Mouse (Mus musculus): ENCODE data around the gene Pcdh10. TPM values are rescaled to one million over a fixed set of nuclear protein-coding genes. Genes with fewer than 3 reads are reported as not detected.

Pcdh10 gene
- polyA plus RNA-seq, 1 experiment from 2014 or later: 23.8 TPM

- peak overlapping the region; percentile 80 for H3K27ac ChIP-seq
- peak overlapping the region; percentile 85 for H3K9ac ChIP-seq
- DNase-seq (ENCODE audit: low spot score) (peak; percentile 62), ATAC-seq (ENCODE audit: low FRiP score) (peak; percentile 9; the same call in 1 of the 2 replicates)
- H3K4me1 ChIP-seq (replicated peaks; ENCODE audit: control insufficient read depth, insufficient read depth, low read length): peaks cover 19% of the 10 kb centered on the region
- WGBS: under 1% methylated on average over 82 of the region's 82 CpGs
- H3K27me3 ChIP-seq (ENCODE audit: control insufficient read depth, insufficient read depth, low read length): no peaks in the 10 kb centered on the region
- 0 out of 2 replicates have a peak, but pooled peaks cover 3% of the 10 kb centered on the region for H3K36me3 ChIP-seq (replicated peaks; ENCODE audit: control insufficient read depth, insufficient read depth)
- no peaks in the 10 kb centered on the region for H3K9me3 ChIP-seq (ENCODE audit: control insufficient read depth, low read length)
- H3K4me3 ChIP-seq (replicated peaks; ENCODE audit: low read length): peak overlapping the region; percentile 85
- peak overlapping the region; percentile 94 for H3K4me2 ChIP-seq (replicated peaks)
Observed at GRCm38 (mm10) chr3:45380811-45381761, 2.9 kb downstream of the Pcdh10 start.

DNA sequence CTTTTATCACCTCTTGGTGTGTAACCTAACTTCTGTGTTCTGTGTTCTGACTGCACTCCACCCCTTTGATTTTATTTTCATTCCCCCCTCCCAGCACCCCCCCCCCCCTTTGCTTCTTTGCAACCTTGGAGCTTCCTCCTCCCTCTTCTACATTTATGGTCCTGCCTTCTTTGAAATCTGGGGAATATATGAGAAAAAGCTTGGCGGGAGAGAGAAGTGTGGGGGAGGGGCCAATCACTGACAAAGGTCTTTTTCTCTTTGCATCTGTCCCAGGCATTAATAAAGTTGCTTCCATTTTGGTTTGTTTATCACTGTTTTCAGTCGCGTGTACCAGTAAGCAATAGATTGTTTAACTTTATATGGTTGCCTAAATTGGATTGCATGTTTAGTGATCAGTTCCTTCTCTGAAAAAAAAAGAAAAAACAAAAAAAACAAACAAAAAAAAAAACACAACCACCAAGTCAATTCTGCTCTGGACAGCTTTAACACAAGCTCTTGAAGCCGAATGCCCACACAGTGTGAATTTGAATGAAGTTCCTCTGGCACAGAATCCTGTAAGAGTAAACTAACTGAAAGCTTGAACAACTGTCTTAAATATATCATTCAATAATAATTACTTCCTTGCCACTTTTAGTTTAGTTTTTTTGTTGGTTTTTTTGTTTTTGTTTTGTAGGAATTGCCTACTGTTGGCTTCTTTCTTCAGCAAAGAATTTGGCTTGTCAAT, 4.0 kb downstream of the Pcdh10 start:
- Histone ChIP-seq H3K4me3 (replicated peaks; ENCODE audit: low read length) (peak overlapping the region; percentile 85), H3K9me3 (ENCODE audit: control insufficient read depth, low read length) (no peaks in the 10 kb centered on the region), H3K4me2 (replicated peaks) (peak overlapping the region; percentile 94), H3K27ac (peak overlapping the region; percentile 80; the same call in 1 of the 2 replicates), H3K9ac (peak overlapping the region; percentile 85), H3K27me3 (ENCODE audit: control insufficient read depth, insufficient read depth, low read length) (no peaks in the 10 kb centered on the region), H3K36me3 (replicated peaks; ENCODE audit: control insufficient read depth, insufficient read depth) (peaks cover 6% of the 10 kb centered on the region; the same call in 1 of the 2 replicates), H3K4me1 (replicated peaks; ENCODE audit: control insufficient read depth, insufficient read depth, low read length) (peaks cover 23% of the 10 kb centered on the region)
- DNase-seq (ENCODE audit: low spot score) (no peak), ATAC-seq (ENCODE audit: low FRiP score) (no peak)
- WGBS: 18% methylated on average over 4 of the region's 4 CpGs

GRCm38 (mm10) chr3:45383831-45384230, 5.6 kb downstream of the Pcdh10 start:
- Histone ChIP-seq H3K4me3 (replicated peaks; ENCODE audit: low read length) (peak overlapping the region; percentile 85), H3K36me3 (replicated peaks; ENCODE audit: control insufficient read depth, insufficient read depth) (peaks cover 10% of the 10 kb centered on the region; the same call in 1 of the 2 replicates), H3K9ac (no peak overlapping the region), H3K4me1 (replicated peaks; ENCODE audit: control insufficient read depth, insufficient read depth, low read length) (peaks cover 23% of the 10 kb centered on the region), H3K27me3 (ENCODE audit: control insufficient read depth, insufficient read depth, low read length) (no peaks in the 10 kb centered on the region), H3K4me2 (replicated peaks) (peak overlapping the region; percentile 94), H3K27ac (no peak overlapping the region), H3K9me3 (ENCODE audit: control insufficient read depth, low read length) (no peaks in the 10 kb centered on the region)
- DNase-seq (ENCODE audit: low spot score) (no peak), ATAC-seq (ENCODE audit: low FRiP score) (no peak)
- 36% methylated on average over 2 of the region's 2 CpGs for WGBS

DNA sequence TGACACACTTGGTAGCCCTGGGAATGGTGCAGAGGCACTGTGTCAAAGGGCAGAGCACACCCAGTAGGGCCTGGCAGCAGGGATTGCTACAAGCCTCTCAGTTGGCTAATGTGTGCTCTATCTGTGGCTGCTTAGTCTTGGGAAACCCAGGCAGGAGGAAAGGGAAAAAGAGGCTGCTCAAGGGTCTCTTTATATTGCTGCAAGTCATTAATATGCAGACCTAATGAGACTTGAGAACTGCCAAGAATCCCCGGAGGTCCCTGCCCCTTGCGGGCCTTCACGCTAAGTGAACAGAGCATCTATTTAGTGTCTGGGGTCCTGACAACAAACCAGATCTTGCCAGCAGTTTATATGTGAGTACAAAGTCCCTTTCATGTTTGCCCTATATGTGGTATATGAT, 6.8 kb downstream of the Pcdh10 start:
- WGBS: 6% methylated on average over 3 of the region's 3 CpGs
- no peak overlapping the region for H3K27ac ChIP-seq
- DNase-seq (ENCODE audit: low spot score): peak; percentile 51
- H3K9me3 ChIP-seq (ENCODE audit: control insufficient read depth, low read length): no peaks in the 10 kb centered on the region
- no peaks in the 10 kb centered on the region for H3K27me3 ChIP-seq (ENCODE audit: control insufficient read depth, insufficient read depth, low read length)
- H3K4me2 ChIP-seq (replicated peaks): peak overlapping the region; percentile 94
- peaks cover 16% of the 10 kb centered on the region; the same call in 1 of the 2 replicates for H3K36me3 ChIP-seq (replicated peaks; ENCODE audit: control insufficient read depth, insufficient read depth)
- ATAC-seq (ENCODE audit: low FRiP score): peak; percentile 78
- H3K4me3 ChIP-seq (replicated peaks; ENCODE audit: low read length): peak overlapping the region; percentile 16
- H3K4me1 ChIP-seq (replicated peaks; ENCODE audit: control insufficient read depth, insufficient read depth, low read length): peaks cover 23% of the 10 kb centered on the region
- H3K9ac ChIP-seq: no peak overlapping the region

GRCm38 (mm10) chr3:45385451-45385850, 7.3 kb downstream of the Pcdh10 start:
- no peak for ATAC-seq (ENCODE audit: low FRiP score)
- WGBS: 40% methylated on average over 2 of the region's 2 CpGs
- H3K4me2 ChIP-seq (replicated peaks): peak overlapping the region; percentile 94
- H3K27me3 ChIP-seq (ENCODE audit: control insufficient read depth, insufficient read depth, low read length): no peaks in the 10 kb centered on the region
- DNase-seq (ENCODE audit: low spot score): no peak
- no peaks in the 10 kb centered on the region for H3K9me3 ChIP-seq (ENCODE audit: control insufficient read depth, low read length)
- H3K9ac ChIP-seq: peak overlapping the region; percentile 1; the same call in 1 of the 2 replicates
- peaks cover 23% of the 10 kb centered on the region for H3K4me1 ChIP-seq (replicated peaks; ENCODE audit: control insufficient read depth, insufficient read depth, low read length)
- H3K27ac ChIP-seq: peak overlapping the region; percentile 66
- peaks cover 16% of the 10 kb centered on the region; the same call in 1 of the 2 replicates for H3K36me3 ChIP-seq (replicated peaks; ENCODE audit: control insufficient read depth, insufficient read depth)
- H3K4me3 ChIP-seq (replicated peaks; ENCODE audit: low read length): peak overlapping the region; percentile 16

DNA sequence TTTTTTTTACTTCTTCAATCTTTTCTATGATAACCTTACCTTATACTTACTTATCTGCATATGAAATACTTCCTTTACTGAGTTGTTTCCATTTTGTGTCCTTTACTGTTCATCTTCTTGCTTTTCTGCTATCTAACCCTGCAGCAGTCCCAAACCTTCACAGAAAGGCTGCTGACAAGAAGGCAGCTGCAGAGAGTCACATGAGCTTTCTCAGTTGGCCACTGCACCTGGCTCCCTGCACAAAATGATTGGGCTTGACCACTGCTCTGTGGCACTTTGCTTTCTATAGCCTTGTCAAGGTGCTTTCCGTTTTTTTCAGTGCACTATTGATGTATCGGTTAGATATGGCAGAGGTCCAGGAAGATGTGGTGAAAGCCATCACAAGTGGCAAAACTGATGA, 8.3 kb downstream of the Pcdh10 start:
- ATAC-seq (ENCODE audit: low FRiP score) (no peak), DNase-seq (ENCODE audit: low spot score) (no peak)
- Histone ChIP-seq H3K4me3 (replicated peaks; ENCODE audit: low read length) (0 out of 2 replicates have a peak overlapping the region, but pooled peaks have one; percentile 11), H3K27ac (no peak overlapping the region), H3K4me1 (replicated peaks; ENCODE audit: control insufficient read depth, insufficient read depth, low read length) (peaks cover 23% of the 10 kb centered on the region), H3K9ac (no peak overlapping the region), H3K9me3 (ENCODE audit: control insufficient read depth, low read length) (no peaks in the 10 kb centered on the region), H3K4me2 (replicated peaks) (peak overlapping the region; percentile 94), H3K36me3 (replicated peaks; ENCODE audit: control insufficient read depth, insufficient read depth) (peaks cover 16% of the 10 kb centered on the region; the same call in 1 of the 2 replicates), H3K27me3 (ENCODE audit: control insufficient read depth, insufficient read depth, low read length) (no peaks in the 10 kb centered on the region)
- WGBS: 57% methylated on average over 2 of the region's 2 CpGs

DNA sequence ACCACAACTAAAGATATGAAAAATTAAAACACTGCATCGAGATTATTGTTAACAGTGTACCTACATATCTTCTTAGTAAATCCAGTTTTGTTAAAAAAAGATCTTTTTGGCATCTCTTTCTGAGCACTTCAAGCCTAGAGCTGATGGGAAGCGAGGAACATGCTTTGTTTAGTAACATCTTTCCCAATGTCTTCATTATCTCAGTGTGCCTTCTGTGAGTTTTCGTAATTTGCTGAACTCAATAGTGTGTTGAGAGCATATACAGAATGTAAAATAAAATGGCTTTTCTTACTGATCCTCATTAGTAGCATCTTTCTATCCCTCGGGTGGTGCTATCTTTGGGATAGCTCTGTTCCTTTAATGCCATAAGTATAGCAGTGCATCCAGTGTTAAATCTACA, 18.9 kb downstream of the Pcdh10 start:
- H3K4me2 ChIP-seq (replicated peaks): no peak overlapping the region
- no peaks in the 10 kb centered on the region for H3K27me3 ChIP-seq (ENCODE audit: control insufficient read depth, insufficient read depth, low read length)
- no peak overlapping the region for H3K27ac ChIP-seq
- WGBS: 82% methylated on average over 4 of the region's 4 CpGs
- H3K9me3 ChIP-seq (ENCODE audit: control insufficient read depth, low read length): no peaks in the 10 kb centered on the region
- no peak for DNase-seq (ENCODE audit: low spot score)
- H3K4me1 ChIP-seq (replicated peaks; ENCODE audit: control insufficient read depth, insufficient read depth, low read length): 0 out of 2 replicates have a peak, but pooled peaks cover 4% of the 10 kb centered on the region
- no peak for ATAC-seq (ENCODE audit: low FRiP score)
- H3K4me3 ChIP-seq (replicated peaks; ENCODE audit: low read length): no peak overlapping the region
- no peak overlapping the region for H3K9ac ChIP-seq
- H3K36me3 ChIP-seq (replicated peaks; ENCODE audit: control insufficient read depth, insufficient read depth): peaks cover 42% of the 10 kb centered on the region

DNA sequence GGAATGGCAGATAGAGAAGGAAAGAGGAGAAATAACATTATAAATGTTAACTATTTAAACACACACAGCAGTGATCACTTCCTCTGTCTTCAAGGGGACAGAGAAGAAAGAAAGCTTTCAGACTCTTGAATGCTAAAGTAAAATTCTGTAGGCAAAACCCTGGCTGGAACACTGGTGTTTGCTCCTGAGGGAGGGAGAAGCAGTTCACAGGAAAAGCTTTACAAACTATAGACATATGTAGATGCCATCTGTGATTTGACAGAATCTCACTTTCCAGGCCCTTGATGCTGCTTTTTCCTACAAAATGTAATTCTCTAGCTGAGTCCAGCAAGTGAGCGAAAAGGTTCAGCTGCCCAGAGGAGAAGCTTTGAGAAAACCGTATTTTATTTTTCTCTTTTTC, 25.0 kb downstream of the Pcdh10 start:
- H3K4me2 ChIP-seq (replicated peaks): no peak overlapping the region
- no peak for DNase-seq (ENCODE audit: low spot score)
- H3K9ac ChIP-seq: no peak overlapping the region
- no peaks in the 10 kb centered on the region for H3K9me3 ChIP-seq (ENCODE audit: control insufficient read depth, low read length)
- no peak for ATAC-seq (ENCODE audit: low FRiP score)
- H3K27ac ChIP-seq: no peak overlapping the region
- no peak overlapping the region for H3K4me3 ChIP-seq (replicated peaks; ENCODE audit: low read length)
- 85% methylated on average over 2 of the region's 2 CpGs for WGBS
- H3K27me3 ChIP-seq (ENCODE audit: control insufficient read depth, insufficient read depth, low read length): no peaks in the 10 kb centered on the region
- peaks cover 14% of the 10 kb centered on the region for H3K36me3 ChIP-seq (replicated peaks; ENCODE audit: control insufficient read depth, insufficient read depth)
- H3K4me1 ChIP-seq (replicated peaks; ENCODE audit: control insufficient read depth, insufficient read depth, low read length): no peaks in the 10 kb centered on the region; the same call in 1 of the 2 replicates

DNA sequence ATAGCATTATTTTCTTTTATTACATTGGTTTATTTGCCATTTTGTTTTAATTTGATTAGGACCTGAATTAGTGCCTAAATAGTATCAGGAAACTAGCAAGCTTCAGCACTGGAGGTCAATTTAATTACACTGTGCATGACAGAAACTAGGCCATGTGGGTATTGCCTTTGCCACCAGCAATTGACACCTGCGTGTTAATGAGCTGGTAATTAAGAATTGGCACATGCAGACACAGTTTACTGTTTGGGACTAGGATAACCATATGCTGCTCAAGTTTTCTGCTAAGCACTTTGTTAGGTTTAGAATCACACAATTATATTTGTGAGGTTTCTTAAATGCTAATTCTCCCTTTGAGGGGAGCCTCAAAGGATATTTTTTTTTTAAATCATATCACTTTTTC, 53.5 kb downstream of the Pcdh10 start:
- Histone ChIP-seq H3K27me3 (ENCODE audit: control insufficient read depth, insufficient read depth, low read length) (no peaks in the 10 kb centered on the region), H3K9ac (no peak overlapping the region), H3K36me3 (replicated peaks; ENCODE audit: control insufficient read depth, insufficient read depth) (no peaks in the 10 kb centered on the region), H3K4me3 (replicated peaks; ENCODE audit: low read length) (no peak overlapping the region), H3K4me2 (replicated peaks) (no peak overlapping the region), H3K27ac (no peak overlapping the region), H3K9me3 (ENCODE audit: control insufficient read depth, low read length) (no peaks in the 10 kb centered on the region), H3K4me1 (replicated peaks; ENCODE audit: control insufficient read depth, insufficient read depth, low read length) (no peaks in the 10 kb centered on the region)
- DNase-seq (ENCODE audit: low spot score) (peak; percentile 40), ATAC-seq (ENCODE audit: low FRiP score) (no peak)
- WGBS: 45% methylated on average over 1 of the region's 1 CpGs

Measured in hindbrain, embryonic 14.5 days (tissue).